Mouse (Mus musculus): ENCODE data around the gene Trp53i13. TPM values are rescaled to one million over a fixed set of nuclear protein-coding genes. Genes with fewer than 3 reads are reported as not detected.
A peak's percentile ranks its signal among the peaks of the same experiment; 100 is the strongest.
"Not testable (repeated sequence)": the region's sequence is repeated elsewhere in the genome, so short reads cannot be mapped to it uniquely, and the experiment has no call there.

Trp53i13 gene
- 30.7 and 31.7 TPM in 2 replicates for polyA plus RNA-seq (2016; fragmentation: Nextera tagmentation; extraction: Ambion mirVana)

GRCm38 (mm10) chr11:77515637-77516552 lies at the start of gene Trp53i13:
Gene Trp53i13, minus strand, starts transcription at chr11:77515980.
- peak within 1 kb of the TSS; percentile 57 for H3K27ac ChIP-seq
- H3K9me3 ChIP-seq = no peaks in the 10 kb centered on the region
- peak within 1 kb of the TSS; percentile 94 for H3K4me2 ChIP-seq
- 5% methylated on average over 39 of the region's 39 CpGs for WGBS
- H3K9ac ChIP-seq = peak within 1 kb of the TSS; percentile 62
- H3K4me1 ChIP-seq = peaks cover 56% of the 10 kb centered on the region
- peaks cover 36% of the 10 kb centered on the region for H3K27me3 ChIP-seq
- ATAC-seq (ENCODE audit: low FRiP score) = no peak; the same call in 1 of the 2 replicates
- H3K4me3 ChIP-seq (replicated peaks) = peak within 1 kb of the TSS; percentile 54
- H3K36me3 ChIP-seq (replicated peaks) = no peaks in the 10 kb centered on the region

- WGBS = 94% methylated on average over 7 of the region's 7 CpGs
- H3K9ac ChIP-seq = no peak overlapping the region
- no peak overlapping the region for H3K4me3 ChIP-seq (replicated peaks)
- H3K27ac ChIP-seq = no peak overlapping the region
- H3K4me2 ChIP-seq = no peak overlapping the region
- H3K4me1 ChIP-seq = no peaks in the 10 kb centered on the region
- H3K27me3 ChIP-seq = no peaks in the 10 kb centered on the region
- ATAC-seq (ENCODE audit: low FRiP score) = no peak
- no peaks in the 10 kb centered on the region for H3K9me3 ChIP-seq
- peaks cover 84% of the 10 kb centered on the region for H3K36me3 ChIP-seq (replicated peaks)
Measured at GRCm38 (mm10) chr11:77545261-77545660, 29.5 kb upstream of the Trp53i13 start.

GRCm38 (mm10) chr11:77532202-77532846 lies 16.5 kb upstream of the Trp53i13 start:
- Histone ChIP-seq H3K9me3 (no peaks in the 10 kb centered on the region), H3K9ac (no peak overlapping the region), H3K4me1 (no peaks in the 10 kb centered on the region), H3K4me2 (no peak overlapping the region), H3K27me3 (no peaks in the 10 kb centered on the region), H3K36me3 (replicated peaks) (peaks cover 18% of the 10 kb centered on the region), H3K4me3 (replicated peaks) (no peak overlapping the region), H3K27ac (no peak overlapping the region)
- no peak for ATAC-seq (ENCODE audit: low FRiP score)
- WGBS = 89% methylated on average over 4 of the region's 4 CpGs

- H3K4me3 ChIP-seq (replicated peaks) = no peak overlapping the region
- 95% methylated on average over 2 of the region's 2 CpGs for WGBS
Measured at GRCm38 (mm10) chr11:77530862-77531261, 15.1 kb upstream of the Trp53i13 start.

GRCm38 (mm10) chr11:77529644-77530043 lies 13.9 kb upstream of the Trp53i13 start:
- H3K9me3 ChIP-seq = no peaks in the 10 kb centered on the region
- WGBS = 90% methylated on average over 3 of the region's 3 CpGs
- H3K27me3 ChIP-seq = no peaks in the 10 kb centered on the region
- no peak overlapping the region for H3K4me3 ChIP-seq (replicated peaks)
- H3K4me1 ChIP-seq = no peaks in the 10 kb centered on the region
- H3K27ac ChIP-seq = no peak overlapping the region
- no peak for ATAC-seq (ENCODE audit: low FRiP score)
- peaks cover 4% of the 10 kb centered on the region for H3K36me3 ChIP-seq (replicated peaks)
- H3K9ac ChIP-seq = no peak overlapping the region
- no peak overlapping the region for H3K4me2 ChIP-seq

More at GRCm38 (mm10) chr11:77530862-77531261, 15.1 kb upstream of the Trp53i13 start:
- no peaks in the 10 kb centered on the region for H3K27me3 ChIP-seq
- no peak overlapping the region for H3K9ac ChIP-seq
- H3K36me3 ChIP-seq (replicated peaks) = peaks cover 5% of the 10 kb centered on the region
- H3K27ac ChIP-seq = no peak overlapping the region
- H3K4me1 ChIP-seq = no peaks in the 10 kb centered on the region
- H3K9me3 ChIP-seq = no peaks in the 10 kb centered on the region
- H3K4me2 ChIP-seq = no peak overlapping the region
- no peak for ATAC-seq (ENCODE audit: low FRiP score)

DNA sequence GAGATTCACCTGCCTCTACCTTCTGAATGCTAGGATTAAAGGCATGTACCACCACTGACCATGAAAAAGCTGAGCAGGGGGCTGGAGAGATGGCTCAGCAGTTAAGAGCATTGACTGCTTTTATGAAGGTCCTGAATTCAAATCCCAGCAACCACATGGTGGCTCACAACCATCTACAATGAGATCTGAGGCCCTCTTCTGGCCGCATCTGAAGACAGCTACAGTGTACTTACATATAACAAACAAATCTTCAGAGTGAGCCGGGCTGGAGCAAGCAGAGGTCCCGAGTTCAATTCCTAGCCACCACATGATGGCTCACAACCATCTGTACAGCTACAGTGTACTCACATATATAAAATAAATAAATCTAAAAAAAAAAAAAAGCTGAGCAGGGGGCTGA lies 12.6 kb upstream of the Trp53i13 start:
- not testable (repeated sequence) for H3K27me3 ChIP-seq; H3K9me3 ChIP-seq; H3K9ac ChIP-seq; H3K4me3 ChIP-seq (replicated peaks); ATAC-seq (ENCODE audit: low FRiP score); H3K27ac ChIP-seq; H3K4me2 ChIP-seq; H3K4me1 ChIP-seq; H3K36me3 ChIP-seq (replicated peaks)
- 88% methylated on average over 3 of the region's 3 CpGs for WGBS

DNA sequence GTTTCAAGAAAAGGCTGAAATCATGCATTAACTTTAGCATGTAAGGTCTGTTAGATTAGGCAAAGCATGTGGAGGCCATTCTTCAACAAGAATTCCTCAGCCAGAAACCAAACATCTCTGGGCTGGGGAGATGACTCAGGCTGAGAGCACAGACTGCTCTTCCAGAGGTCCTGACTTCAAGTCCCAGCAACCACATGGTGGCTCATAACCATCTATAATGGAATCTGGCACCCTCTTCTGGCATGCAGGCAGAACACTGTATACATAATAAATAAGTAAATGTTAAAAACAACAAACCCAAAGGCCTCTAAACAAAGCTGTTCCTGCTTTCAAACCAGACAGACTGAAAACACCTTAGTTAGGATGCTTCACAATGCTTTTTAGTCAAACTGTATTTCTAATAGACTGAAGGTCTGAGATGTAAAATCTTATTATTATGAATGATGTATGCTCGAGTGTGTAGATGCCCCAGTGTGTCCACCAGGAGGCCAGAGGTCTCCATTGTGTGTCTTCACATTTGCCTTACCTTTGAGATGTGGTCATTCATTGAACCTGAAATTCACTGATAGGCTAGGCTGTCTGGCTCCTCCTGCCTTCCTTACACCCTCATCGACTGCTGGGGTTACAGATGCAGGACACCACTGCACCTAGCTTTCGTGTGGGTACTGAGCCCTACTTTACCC lies 10.2 kb upstream of the Trp53i13 start:
- no peak overlapping the region for H3K4me2 ChIP-seq
- no peaks in the 10 kb centered on the region for H3K27me3 ChIP-seq
- ATAC-seq (ENCODE audit: low FRiP score) = no peak
- H3K36me3 ChIP-seq (replicated peaks) = peaks cover 4% of the 10 kb centered on the region; the same call in 1 of the 2 replicates
- no peak overlapping the region for H3K4me3 ChIP-seq (replicated peaks)
- no peaks in the 10 kb centered on the region for H3K9me3 ChIP-seq
- WGBS = 80% methylated on average over 3 of the region's 3 CpGs
- H3K4me1 ChIP-seq = peaks cover 2% of the 10 kb centered on the region; the same call in 1 of the 2 replicates
- H3K9ac ChIP-seq = no peak overlapping the region
- H3K27ac ChIP-seq = no peak overlapping the region

DNA sequence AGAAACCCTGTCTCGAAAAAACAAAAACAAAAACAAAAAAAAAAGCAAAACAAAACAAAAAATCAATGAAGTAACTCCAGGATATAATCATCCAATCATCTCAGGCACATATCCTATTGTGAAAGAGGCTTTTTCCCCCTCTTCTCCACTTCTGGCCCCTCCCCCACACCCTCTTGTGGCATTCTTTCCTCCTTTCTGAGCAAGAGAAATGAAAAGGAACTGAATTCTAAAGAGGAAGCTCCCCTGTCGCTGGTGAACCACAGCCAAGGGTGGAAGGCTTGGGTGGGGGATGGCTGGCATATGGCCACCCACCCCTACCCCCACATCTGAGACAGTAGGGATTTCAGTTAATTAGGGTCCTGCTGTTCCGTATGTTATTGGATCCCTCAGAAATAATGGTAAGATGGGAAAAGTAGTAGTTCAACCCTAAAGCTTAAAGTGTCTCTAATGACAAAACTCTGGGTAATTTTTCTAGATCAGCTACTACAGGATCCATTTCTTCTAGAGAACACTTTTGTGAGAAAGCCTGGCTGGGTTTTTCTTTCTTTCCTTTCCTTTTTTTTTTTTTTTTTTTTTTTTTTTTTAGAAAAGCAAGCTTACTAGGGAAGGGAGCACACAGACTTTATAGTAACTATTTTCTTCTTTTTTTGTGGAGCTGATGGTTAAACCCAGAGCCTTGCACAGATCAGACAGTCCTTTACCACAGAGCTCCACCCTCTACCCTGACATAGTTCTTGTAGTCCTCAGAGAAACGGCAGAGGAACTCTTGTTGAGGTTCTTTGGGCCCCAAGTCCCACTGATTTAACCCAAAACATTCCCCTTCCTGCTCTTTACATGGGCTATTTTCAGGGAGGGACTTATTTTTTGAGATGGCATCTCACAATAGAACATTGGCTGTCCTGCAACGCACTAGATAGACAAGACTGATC lies 5.1 kb upstream of the Trp53i13 start:
- 46% methylated on average over 5 of the region's 5 CpGs for WGBS
- H3K36me3 ChIP-seq (replicated peaks) = no peaks in the 10 kb centered on the region
- H3K9ac ChIP-seq = no peak overlapping the region
- H3K9me3 ChIP-seq = no peaks in the 10 kb centered on the region
- no peak overlapping the region for H3K4me2 ChIP-seq
- H3K4me1 ChIP-seq = peaks cover 24% of the 10 kb centered on the region
- H3K4me3 ChIP-seq (replicated peaks) = no peak overlapping the region
- ATAC-seq (ENCODE audit: low FRiP score) = no peak
- H3K27ac ChIP-seq = peak overlapping the region; percentile 10; the same call in 1 of the 2 replicates
- peaks cover 17% of the 10 kb centered on the region for H3K27me3 ChIP-seq

GRCm38 (mm10) chr11:77519043-77519442 lies 3.3 kb upstream of the Trp53i13 start, which contains the start of gene Gm10392:
Gene Gm10392, minus strand, starts transcription at chr11:77519198.
- no peaks in the 10 kb centered on the region for H3K36me3 ChIP-seq (replicated peaks)
- no peaks in the 10 kb centered on the region for H3K9me3 ChIP-seq
- H3K4me1 ChIP-seq = peaks cover 42% of the 10 kb centered on the region
- H3K27me3 ChIP-seq = peaks cover 35% of the 10 kb centered on the region
- H3K9ac ChIP-seq = peak within 1 kb of the TSS; percentile 38; the same call in 1 of the 2 replicates
- H3K27ac ChIP-seq = 0 out of 2 replicates have a peak within 1 kb of the TSS, but pooled peaks have one; percentile 31
- no peak within 1 kb of the TSS for H3K4me3 ChIP-seq (replicated peaks)
- ATAC-seq (ENCODE audit: low FRiP score) = no peak
- WGBS = 85% methylated on average over 5 of the region's 5 CpGs
- H3K4me2 ChIP-seq = no peak within 1 kb of the TSS

DNA sequence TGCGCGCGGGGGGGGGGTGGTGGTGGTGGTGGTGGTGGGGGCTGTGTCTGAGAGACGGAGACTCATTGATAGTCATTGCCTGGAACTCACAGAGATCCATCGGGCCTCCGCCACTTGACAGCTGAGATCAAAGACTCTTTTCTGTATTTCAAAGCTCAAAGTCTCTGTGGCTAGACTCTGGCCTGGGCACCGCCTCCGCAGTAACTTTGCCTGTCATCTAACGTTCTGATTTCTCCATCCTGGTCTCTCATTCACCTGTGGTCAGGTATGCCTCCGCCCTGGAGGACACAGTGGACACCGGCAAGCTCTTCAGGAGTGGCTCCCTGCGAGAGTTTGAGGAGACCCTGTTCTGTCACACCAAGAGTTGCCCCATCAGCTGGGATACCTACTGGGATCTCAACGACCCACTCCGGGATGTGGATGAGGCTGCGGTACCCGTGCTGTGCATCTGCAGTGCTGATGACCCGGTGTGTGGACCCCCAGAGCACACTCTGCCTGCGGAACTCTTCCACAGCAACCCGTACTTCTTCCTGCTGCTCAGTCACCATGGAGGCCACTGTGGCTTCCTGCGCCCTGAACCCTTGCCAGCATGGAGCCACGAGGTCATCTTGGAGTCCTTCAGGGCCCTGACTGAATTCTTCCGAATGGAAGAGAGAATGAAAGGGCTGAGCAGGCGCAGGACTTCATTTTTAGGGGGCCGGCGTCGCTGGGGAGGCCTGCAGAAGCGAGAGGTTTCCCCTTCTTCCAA lies 2.4 kb upstream of the Trp53i13 start:
- no peak overlapping the region for H3K4me2 ChIP-seq
- no peak overlapping the region for H3K4me3 ChIP-seq (replicated peaks)
- H3K36me3 ChIP-seq (replicated peaks) = no peaks in the 10 kb centered on the region
- peaks cover 36% of the 10 kb centered on the region for H3K27me3 ChIP-seq
- 83% methylated on average over 27 of the region's 27 CpGs for WGBS
- H3K27ac ChIP-seq = 0 out of 2 replicates have a peak overlapping the region, but pooled peaks have one; percentile 1
- H3K9me3 ChIP-seq = no peaks in the 10 kb centered on the region
- peaks cover 48% of the 10 kb centered on the region for H3K4me1 ChIP-seq
- H3K9ac ChIP-seq = no peak overlapping the region
- no peak for ATAC-seq (ENCODE audit: low FRiP score)
